Mouse (Mus musculus) forebrain, embryonic 14.5 days (tissue): ENCODE results near the gene Kmt2b. TPM values are rescaled to one million over a fixed set of nuclear protein-coding genes. Genes with fewer than 3 reads are reported as not detected.

Source experiments
- ATAC-seq: fragments of 200-750 bp; cut with Nextera tagmentation; 2 replicates; pipeline ENCODE4 v1.8.0; 2017; ENCODE audit warnings: mild to moderate bottlenecking, moderate library complexity
- DNase-seq: peaks from one replicate; pipeline ENCODE4 v3.0.0-alpha.2; 2015; ENCODE audit warnings: low spot score
- H3K27ac ChIP-seq: fragments of 300-500 bp; sonication (generic); 2 replicates; pipeline ENCODE4 v1.5.1; 2014; ENCODE audit warnings: low read depth, mild to moderate bottlenecking, control low read depth, low read length, moderate library complexity
- H3K27me3 ChIP-seq: fragments of 300-500 bp; sonication (generic); replicated peaks from 2 replicates; pipeline ENCODE4 v1.6.1; 2014; ENCODE audit warnings: low read length, control low read depth, mixed read lengths; ENCODE audit not compliant: control insufficient read depth, insufficient read depth
- H3K36me3 ChIP-seq: fragments of 300-500 bp; sonication (generic); 2 replicates; pipeline ENCODE4 v1.6.1; 2014; ENCODE audit warnings: low read length, control low read depth; ENCODE audit not compliant: control insufficient read depth, insufficient read depth
- H3K4me1 ChIP-seq: fragments of 300-500 bp; sonication (generic); 2 replicates; pipeline ENCODE4 v1.6.1; 2014; ENCODE audit warnings: antibody characterized with exemption, low read length, control low read depth; ENCODE audit not compliant: control insufficient read depth, insufficient read depth
- H3K4me2 ChIP-seq: fragments of 300-500 bp; sonication (generic); 2 replicates; pipeline ENCODE4 v1.6.1; 2014; ENCODE audit warnings: mild to moderate bottlenecking, control low read depth, low read length
- H3K4me3 ChIP-seq: fragments of 300-500 bp; sonication (generic); 2 replicates; pipeline ENCODE4 v1.5.1; 2014; ENCODE audit warnings: low read depth, low read length, control low read depth
- H3K9ac ChIP-seq: fragments of 300-500 bp; sonication (generic); 2 replicates; pipeline ENCODE4 v1.6.1; 2014; ENCODE audit warnings: mild to moderate bottlenecking, low read length, control low read depth, moderate library complexity
- H3K9me3 ChIP-seq: fragments of 300-500 bp; sonication (generic); replicated peaks from 2 replicates; pipeline ENCODE4 v1.6.1; 2016; ENCODE audit warnings: low read length, control low read depth, mixed read lengths; ENCODE audit not compliant: control insufficient read depth
- WGBS: fragments of 180-500 bp; shearing (Covaris S2); extraction: QIAGEN DNeasy Blood & Tissue Kit; methylation state at CpG from one replicate; pipeline ENCODE4 v1.1.7; 2014; 5-methylcytosine and 5-hydroxymethylcytosine counted together
- polyA plus RNA-seq: library from polyadenylated mRNA; unstranded; fragments of >200 nt; fragmentation: Nextera tagmentation; extraction: Ambion mirVana; gene quantifications from 2 replicates; pipeline ENCODE4 v1.2.1, GENCODE M21; 2014

The Kmt2b gene
- polyA plus RNA-seq, 1 experiment from 2014 or later: 8.7 TPM

- 84% methylated on average over 3 of the region's 3 CpGs for WGBS
- Histone ChIP-seq H3K4me2 (no peak overlapping the region), H3K27me3 (no peaks in the 10 kb centered on the region), H3K9me3 (no peaks in the 10 kb centered on the region), H3K4me3 (no peak overlapping the region), H3K9ac (no peak overlapping the region), H3K36me3 (peaks cover 74% of the 10 kb centered on the region), H3K27ac (no peak overlapping the region), H3K4me1 (no peaks in the 10 kb centered on the region)
- no peak for ATAC-seq
- DNase-seq: no peak
Measured at GRCm38 (mm10) chr7:30619202-30619601, 30.7 kb upstream of the Kmt2b start.

DNA sequence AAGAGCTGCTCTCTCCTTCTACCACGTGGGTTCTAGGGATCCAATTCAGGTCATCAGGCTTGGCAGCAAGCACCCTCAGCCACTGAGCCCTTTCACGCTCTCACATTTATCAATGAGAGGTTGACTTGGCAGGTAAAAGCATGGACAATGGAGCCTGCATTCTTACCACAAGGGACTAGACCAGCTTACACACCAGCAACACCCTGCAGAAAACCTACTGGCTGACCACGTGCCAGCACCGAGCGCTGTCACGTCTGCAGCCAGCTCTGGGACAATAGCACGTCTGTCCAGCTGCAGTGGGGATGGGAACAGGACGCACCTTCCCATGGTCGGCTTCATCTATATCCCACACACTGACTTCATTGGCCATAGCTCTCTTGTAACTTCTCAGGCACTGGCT, 30.1 kb upstream of the Kmt2b start:
- no peaks in the 10 kb centered on the region for H3K9me3 ChIP-seq
- no peak for DNase-seq

GRCm38 (mm10) chr7:30615049-30615760, 26.7 kb upstream of the Kmt2b start:
- Histone ChIP-seq H3K9me3 (no peaks in the 10 kb centered on the region), H3K27me3 (no peaks in the 10 kb centered on the region), H3K27ac (no peak overlapping the region), H3K9ac (no peak overlapping the region), H3K36me3 (peaks cover 44% of the 10 kb centered on the region), H3K4me3 (no peak overlapping the region), H3K4me2 (no peak overlapping the region), H3K4me1 (no peaks in the 10 kb centered on the region)
- ATAC-seq: 0 out of 2 replicates have a peak, but pooled peaks have one; percentile 20
- WGBS: 55% methylated on average over 5 of the region's 5 CpGs
- DNase-seq: no peak

More for the DNA sequence above, 30.1 kb upstream of the Kmt2b start:
- no peak overlapping the region for H3K4me2 ChIP-seq
- no peak for ATAC-seq
- H3K27me3 ChIP-seq: no peaks in the 10 kb centered on the region
- no peak overlapping the region for H3K4me3 ChIP-seq
- no peak overlapping the region for H3K27ac ChIP-seq
- no peak overlapping the region for H3K9ac ChIP-seq
- 96% methylated on average over 9 of the region's 9 CpGs for WGBS
- peaks cover 70% of the 10 kb centered on the region for H3K36me3 ChIP-seq
- H3K4me1 ChIP-seq: no peaks in the 10 kb centered on the region

DNA sequence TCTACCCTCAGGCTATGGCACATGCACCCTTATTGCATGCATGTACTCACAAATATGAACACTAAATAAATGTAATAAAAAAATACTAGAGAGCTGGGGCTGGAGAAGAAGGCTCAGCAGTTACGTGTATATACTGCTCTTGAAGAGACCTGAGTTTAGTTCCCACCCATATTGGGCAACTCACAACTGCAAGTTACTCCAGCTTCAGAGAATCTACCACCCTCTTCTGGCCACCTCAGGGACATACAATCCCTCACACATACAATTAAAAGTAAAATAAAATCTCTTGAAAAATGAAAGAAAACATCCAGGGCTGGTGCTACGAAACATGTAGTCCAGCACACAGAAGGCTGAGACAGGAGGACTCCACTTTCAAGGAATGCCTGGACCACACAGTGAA, 25.9 kb upstream of the Kmt2b start:
- Histone ChIP-seq H3K4me1 (no peaks in the 10 kb centered on the region), H3K27me3 (no peaks in the 10 kb centered on the region), H3K9ac (no peak overlapping the region), H3K4me3 (no peak overlapping the region), H3K4me2 (no peak overlapping the region), H3K9me3 (no peaks in the 10 kb centered on the region), H3K27ac (no peak overlapping the region), H3K36me3 (peaks cover 42% of the 10 kb centered on the region)
- no peak for DNase-seq
- ATAC-seq: no peak
- 73% methylated on average over 2 of the region's 2 CpGs for WGBS

DNA sequence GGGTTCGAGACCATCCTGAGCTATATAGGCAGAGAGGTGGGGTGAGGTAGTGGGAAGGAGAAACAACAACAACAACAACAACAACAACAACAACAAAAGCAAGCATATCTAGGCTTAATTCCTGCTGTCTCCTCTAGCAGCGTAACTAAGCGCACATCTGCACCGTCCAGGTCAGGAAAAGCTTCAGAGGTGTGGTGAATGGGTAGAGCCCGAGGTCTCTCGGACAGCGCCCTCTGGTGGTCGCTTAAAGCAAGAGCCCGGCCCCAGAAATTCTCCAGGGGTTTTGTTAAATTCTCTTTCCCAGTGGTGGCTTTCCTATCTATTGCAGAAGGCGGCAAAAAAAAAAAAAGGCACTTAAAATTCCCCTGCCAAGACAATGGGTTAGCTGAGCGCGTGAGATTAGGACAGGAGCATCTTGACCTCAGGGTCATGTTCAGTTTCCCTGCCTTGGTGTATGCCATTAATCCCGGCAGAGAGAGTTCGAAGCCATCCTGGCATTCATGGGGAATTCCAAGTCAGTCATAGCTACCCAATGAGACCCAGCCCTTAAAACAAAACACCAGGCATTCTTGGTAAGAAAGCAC, 25.1 kb upstream of the Kmt2b start:
- Histone ChIP-seq H3K27me3 (no peaks in the 10 kb centered on the region), H3K36me3 (peaks cover 33% of the 10 kb centered on the region), H3K4me3 (no peak overlapping the region), H3K9ac (no peak overlapping the region), H3K9me3 (no peaks in the 10 kb centered on the region), H3K4me1 (no peaks in the 10 kb centered on the region), H3K4me2 (no peak overlapping the region), H3K27ac (no peak overlapping the region)
- WGBS: 23% methylated on average over 14 of the region's 14 CpGs
- peak; percentile 65 for DNase-seq
- peak; percentile 46; the same call in 1 of the 2 replicates for ATAC-seq

GRCm38 (mm10) chr7:30612654-30613402, 24.3 kb upstream of the Kmt2b start, which contains the start of gene Upk1a:
Gene Upk1a, minus strand, starts transcription at chr7:30612847.
- H3K27ac ChIP-seq: no peak within 1 kb of the TSS
- no peaks in the 10 kb centered on the region for H3K9me3 ChIP-seq
- 84% methylated on average over 8 of the region's 8 CpGs for WGBS
- no peak for DNase-seq
- no peaks in the 10 kb centered on the region for H3K4me1 ChIP-seq
- no peaks in the 10 kb centered on the region for H3K27me3 ChIP-seq
- no peak within 1 kb of the TSS for H3K4me2 ChIP-seq
- no peak for ATAC-seq
- H3K9ac ChIP-seq: no peak within 1 kb of the TSS
- peaks cover 25% of the 10 kb centered on the region for H3K36me3 ChIP-seq
- H3K4me3 ChIP-seq: no peak within 1 kb of the TSS

GRCm38 (mm10) chr7:30610043-30610442, 21.5 kb upstream of the Kmt2b start:
- WGBS: 63% methylated on average over 7 of the region's 7 CpGs
- H3K36me3 ChIP-seq: 0 out of 2 replicates have a peak, but pooled peaks cover under 1% of the 10 kb centered on the region
- H3K4me2 ChIP-seq: no peak overlapping the region
- no peaks in the 10 kb centered on the region for H3K9me3 ChIP-seq
- DNase-seq: no peak
- H3K4me1 ChIP-seq: no peaks in the 10 kb centered on the region
- no peak overlapping the region for H3K4me3 ChIP-seq
- H3K27ac ChIP-seq: no peak overlapping the region
- ATAC-seq: no peak
- no peak overlapping the region; the same call in 1 of the 2 replicates for H3K9ac ChIP-seq
- H3K27me3 ChIP-seq: no peaks in the 10 kb centered on the region

- Histone ChIP-seq H3K27ac (no peak overlapping the region), H3K4me1 (no peaks in the 10 kb centered on the region), H3K36me3 (no peaks in the 10 kb centered on the region), H3K9me3 (no peaks in the 10 kb centered on the region), H3K27me3 (no peaks in the 10 kb centered on the region), H3K9ac (peak overlapping the region; percentile 5; the same call in 1 of the 2 replicates), H3K4me2 (no peak overlapping the region), H3K4me3 (no peak overlapping the region)
- 48% methylated on average over 16 of the region's 16 CpGs for WGBS
- ATAC-seq (no peak), DNase-seq (no peak)
Measured at GRCm38 (mm10) chr7:30608476-30608875, 19.9 kb upstream of the Kmt2b start.
